Mouse (Mus musculus) midbrain, embryonic 11.5 days (tissue): ENCODE measurements around the gene Helz. TPM values are rescaled to one million over a fixed set of nuclear protein-coding genes. Genes with fewer than 3 reads are reported as not detected.

ENCODE experiments used
- ATAC-seq: fragments of 200-750 bp; cut with Nextera tagmentation; 2 replicates; pipeline ENCODE4 v1.8.0; 2017; ENCODE audit warnings: moderate TSS enrichment, moderate library complexity; ENCODE audit not compliant: low FRiP score
- DNase-seq: peaks from one replicate; pipeline ENCODE4 v3.0.0; 2015; ENCODE audit warnings: low spot score; ENCODE audit errors: missing footprints
- H3K27ac ChIP-seq: fragments of 300-500 bp; sonication (generic); 2 replicates; pipeline ENCODE4 v1.5.1; 2014; ENCODE audit warnings: low read depth, low read length
- H3K27me3 ChIP-seq: fragments of 300-500 bp; sonication (generic); 2 replicates; pipeline ENCODE4 v1.6.1; 2014; ENCODE audit warnings: mild to moderate bottlenecking, low read length, moderate library complexity, mixed read lengths; ENCODE audit not compliant: control insufficient read depth, insufficient read depth
- H3K36me3 ChIP-seq: fragments of 300-500 bp; sonication (generic); 2 replicates; pipeline ENCODE4 v1.6.1; 2014; ENCODE audit warnings: mild to moderate bottlenecking, low read length, moderate library complexity, mixed read lengths; ENCODE audit not compliant: control insufficient read depth, insufficient read depth
- H3K4me1 ChIP-seq: fragments of 300-500 bp; sonication (generic); 2 replicates; pipeline ENCODE4 v1.6.1; 2014; ENCODE audit warnings: low read length; ENCODE audit not compliant: control insufficient read depth, insufficient read depth
- H3K4me2 ChIP-seq: fragments of 300-500 bp; sonication (generic); 2 replicates; pipeline ENCODE4 v1.6.1; 2014; ENCODE audit warnings: mild to moderate bottlenecking, moderate library complexity
- H3K4me3 ChIP-seq: fragments of 300-500 bp; sonication (generic); 2 replicates; pipeline ENCODE4 v1.5.1; 2014; ENCODE audit warnings: low read depth, low read length
- H3K9ac ChIP-seq: fragments of 300-500 bp; sonication (generic); 2 replicates; pipeline ENCODE4 v1.6.1; 2014; ENCODE audit warnings: low read length
- H3K9me3 ChIP-seq: fragments of 300-500 bp; sonication (generic); 2 replicates; pipeline ENCODE4 v1.6.1; 2016; ENCODE audit warnings: low read length; ENCODE audit not compliant: control insufficient read depth
- WGBS: fragments of 180-500 bp; shearing (Covaris S2); extraction: QIAGEN DNeasy Blood & Tissue Kit; methylation state at CpG from one replicate; pipeline ENCODE4 v1.1.7; 2014; 5-methylcytosine and 5-hydroxymethylcytosine counted together
- polyA plus RNA-seq: library from polyadenylated mRNA; unstranded; fragments of >200 nt; fragmentation: Nextera tagmentation; extraction: Ambion mirVana; gene quantifications from 2 replicates; pipeline ENCODE4 v1.2.1, GENCODE M21; 2014

The Helz gene
- polyA plus RNA-seq, 1 experiment from 2014 or later: 18.3 TPM

DNA sequence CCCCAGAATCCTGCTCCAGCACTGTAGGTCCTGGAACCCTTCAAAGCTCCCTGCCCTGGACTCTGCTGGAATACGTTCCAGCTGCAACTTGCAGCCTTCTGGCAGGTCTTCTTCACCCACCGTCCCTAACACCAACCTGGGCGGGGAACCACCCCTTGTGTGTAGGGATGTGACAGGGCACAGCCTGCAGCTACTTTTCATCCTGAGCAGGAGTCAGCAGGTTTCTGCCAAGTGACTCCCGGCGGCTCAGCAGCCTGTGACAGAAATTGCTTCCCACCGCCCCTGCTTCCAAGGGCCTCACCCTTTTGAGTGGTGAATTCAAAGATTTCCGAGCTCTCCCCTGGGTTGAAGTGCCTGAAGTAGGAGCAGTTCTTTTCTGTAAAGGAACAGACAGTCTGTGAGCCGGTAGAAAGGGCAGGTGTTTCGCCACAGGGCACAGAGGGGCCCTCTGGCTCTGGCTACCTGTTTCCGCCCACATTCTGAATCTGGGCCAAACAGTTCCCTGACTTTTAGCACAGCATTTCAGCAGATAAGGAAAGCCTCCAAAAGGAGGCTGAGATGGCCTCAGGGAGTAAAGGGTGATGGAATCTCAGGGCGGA is 157.8 kb downstream of the Helz start:
- Histone ChIP-seq H3K36me3 (no peaks in the 10 kb centered on the region), H3K4me1 (peaks cover 10% of the 10 kb centered on the region; the same call in 1 of the 2 replicates), H3K4me2 (no peak overlapping the region), H3K9me3 (no peaks in the 10 kb centered on the region), H3K27me3 (0 out of 2 replicates have a peak, but pooled peaks cover 2% of the 10 kb centered on the region), H3K27ac (no peak overlapping the region), H3K9ac (no peak overlapping the region), H3K4me3 (no peak overlapping the region)
- no peak for DNase-seq
- ATAC-seq: no peak
- 70% methylated on average over 11 of the region's 11 CpGs for WGBS

GRCm38 (mm10) chr11:107707897-107708610 is 160.3 kb downstream of the Helz start:
- 26% methylated on average over 20 of the region's 20 CpGs for WGBS
- peak; percentile 75 for ATAC-seq
- Histone ChIP-seq H3K4me2 (peak overlapping the region; percentile 6; the same call in 1 of the 2 replicates), H3K9me3 (no peaks in the 10 kb centered on the region), H3K9ac (no peak overlapping the region), H3K4me3 (no peak overlapping the region), H3K27me3 (0 out of 2 replicates have a peak, but pooled peaks cover 2% of the 10 kb centered on the region), H3K36me3 (no peaks in the 10 kb centered on the region), H3K4me1 (peaks cover 10% of the 10 kb centered on the region; the same call in 1 of the 2 replicates), H3K27ac (no peak overlapping the region)
- peak; percentile 90 for DNase-seq

- H3K27ac ChIP-seq: no peak overlapping the region
- DNase-seq (no peak), ATAC-seq (no peak)
- no peaks in the 10 kb centered on the region for H3K27me3 ChIP-seq
- H3K9ac ChIP-seq: no peak overlapping the region
- no peak overlapping the region for H3K4me3 ChIP-seq
- H3K4me1 ChIP-seq: peaks cover 4% of the 10 kb centered on the region; the same call in 1 of the 2 replicates
- no peaks in the 10 kb centered on the region for H3K9me3 ChIP-seq
- no peak overlapping the region for H3K4me2 ChIP-seq
- 87% methylated on average over 3 of the region's 3 CpGs for WGBS
- H3K36me3 ChIP-seq: no peaks in the 10 kb centered on the region
Measured at GRCm38 (mm10) chr11:107710379-107710778, 162.6 kb downstream of the Helz start.

GRCm38 (mm10) chr11:107714368-107714767 is 166.6 kb downstream of the Helz start:
- DNase-seq: no peak
- Histone ChIP-seq H3K9ac (no peak overlapping the region), H3K4me1 (no peaks in the 10 kb centered on the region), H3K27me3 (no peaks in the 10 kb centered on the region), H3K4me2 (no peak overlapping the region), H3K27ac (no peak overlapping the region), H3K9me3 (no peaks in the 10 kb centered on the region; the same call in 1 of the 2 replicates), H3K4me3 (no peak overlapping the region), H3K36me3 (no peaks in the 10 kb centered on the region)
- no peak for ATAC-seq
- 86% methylated on average over 7 of the region's 7 CpGs for WGBS

- H3K9me3 ChIP-seq: no peaks in the 10 kb centered on the region; the same call in 1 of the 2 replicates
- DNase-seq: no peak
- H3K27ac ChIP-seq: no peak within 1 kb of the TSS
Measured at GRCm38 (mm10) chr11:107716332-107716938, 168.7 kb downstream of the Helz start, which contains the start of gene Cacng1. TSS of gene Cacng1 (minus strand) at chr11:107716522.

GRCm38 (mm10) chr11:107720264-107721021 is 172.7 kb downstream of the Helz start:
- H3K4me1 ChIP-seq: no peaks in the 10 kb centered on the region

More at GRCm38 (mm10) chr11:107716332-107716938, 168.7 kb downstream of the Helz start, which contains the start of gene Cacng1:
- Histone ChIP-seq H3K27me3 (no peaks in the 10 kb centered on the region), H3K9ac (no peak within 1 kb of the TSS), H3K4me3 (no peak within 1 kb of the TSS), H3K4me1 (no peaks in the 10 kb centered on the region), H3K36me3 (no peaks in the 10 kb centered on the region), H3K4me2 (no peak within 1 kb of the TSS)
- ATAC-seq: no peak
- 77% methylated on average over 16 of the region's 16 CpGs for WGBS

DNA sequence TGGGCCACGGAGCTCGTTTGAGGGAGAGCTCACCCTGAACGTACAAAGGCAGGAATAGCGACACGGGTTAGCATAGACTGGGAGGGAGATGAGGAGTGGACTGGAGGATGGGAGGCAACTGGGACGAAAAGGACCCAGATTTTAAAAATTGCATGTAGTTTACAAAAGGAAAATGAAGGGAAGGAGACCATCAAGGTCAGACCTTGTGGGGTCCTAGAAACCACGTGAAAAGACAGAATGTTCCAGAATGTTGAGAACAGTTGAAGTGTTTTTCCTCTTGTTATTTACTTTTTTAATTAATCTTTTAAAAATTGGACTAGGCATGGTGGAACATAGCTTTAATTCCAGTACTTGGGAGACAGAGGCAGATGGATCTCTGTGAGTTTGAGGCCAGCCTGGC is 173.3 kb downstream of the Helz start:
- Histone ChIP-seq H3K4me2 (no peak overlapping the region), H3K4me1 (no peaks in the 10 kb centered on the region), H3K27ac (no peak overlapping the region), H3K36me3 (no peaks in the 10 kb centered on the region), H3K4me3 (no peak overlapping the region), H3K27me3 (no peaks in the 10 kb centered on the region), H3K9ac (no peak overlapping the region), H3K9me3 (no peaks in the 10 kb centered on the region; the same call in 1 of the 2 replicates)
- 92% methylated on average over 7 of the region's 7 CpGs for WGBS
- no peak for ATAC-seq
- DNase-seq: no peak

More at GRCm38 (mm10) chr11:107720264-107721021, 172.7 kb downstream of the Helz start:
- H3K36me3 ChIP-seq: no peaks in the 10 kb centered on the region
- H3K9me3 ChIP-seq: no peaks in the 10 kb centered on the region; the same call in 1 of the 2 replicates
- no peak overlapping the region for H3K9ac ChIP-seq
- no peak overlapping the region for H3K27ac ChIP-seq
- no peak overlapping the region for H3K4me2 ChIP-seq
- WGBS: 91% methylated on average over 9 of the region's 9 CpGs
- H3K4me3 ChIP-seq: no peak overlapping the region
- H3K27me3 ChIP-seq: no peaks in the 10 kb centered on the region
- ATAC-seq (no peak), DNase-seq (no peak)

DNA sequence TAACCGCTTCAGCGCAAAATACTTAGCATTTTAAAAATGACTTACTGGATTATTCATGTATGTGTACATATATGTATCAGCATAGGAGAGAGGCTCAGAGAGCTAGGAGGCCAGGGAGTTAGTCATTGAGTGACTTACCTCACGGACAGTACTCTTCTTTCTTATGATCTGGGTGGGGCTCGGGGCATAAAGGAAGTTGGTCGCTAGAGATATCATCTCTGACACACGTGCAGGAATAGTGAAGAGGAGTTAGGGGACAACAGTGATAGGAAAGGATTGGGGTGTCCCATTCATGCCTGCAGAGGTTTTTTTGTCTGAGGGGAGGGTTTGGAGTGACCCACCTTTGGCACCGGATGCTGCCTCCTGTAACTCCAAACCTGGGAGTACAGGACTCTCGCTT is 176.9 kb downstream of the Helz start:
- no peaks in the 10 kb centered on the region for H3K27me3 ChIP-seq
- H3K4me3 ChIP-seq: no peak overlapping the region
- no peaks in the 10 kb centered on the region for H3K36me3 ChIP-seq
- H3K9me3 ChIP-seq: no peaks in the 10 kb centered on the region
- DNase-seq (no peak), ATAC-seq (no peak)
- H3K4me2 ChIP-seq: no peak overlapping the region
- H3K9ac ChIP-seq: no peak overlapping the region
- H3K27ac ChIP-seq: no peak overlapping the region
- 95% methylated on average over 8 of the region's 8 CpGs for WGBS
- H3K4me1 ChIP-seq: no peaks in the 10 kb centered on the region
